Mouse (Mus musculus) embryonic fibroblast, embryonic 13.5 days (primary cell): ENCODE results near the gene Prss27.

Source experiments
- CTCF ChIP-seq: IDR thresholded peaks from 2 replicates; pipeline ENCODE4 v1.5.1; 2011; ENCODE audit warnings: mild to moderate bottlenecking, control low read depth, low read length, moderate library complexity, borderline replicate concordance; ENCODE audit not compliant: insufficient read depth
- POLR2A ChIP-seq: IDR thresholded peaks from 2 replicates; pipeline ENCODE4 v1.6.1; 2011; ENCODE audit warnings: low read depth, mild to moderate bottlenecking, control low read depth, low read length, moderate library complexity

- TF ChIP-seq POLR2A (no peak), CTCF (no peak)
These were observed 52.6 kb downstream of the Prss27 start for GRCm38 (mm10) chr17:24090575-24090974.
